Mouse (Mus musculus): ENCODE data around the gene Nfkbie.

The Nfkbie gene

DNA sequence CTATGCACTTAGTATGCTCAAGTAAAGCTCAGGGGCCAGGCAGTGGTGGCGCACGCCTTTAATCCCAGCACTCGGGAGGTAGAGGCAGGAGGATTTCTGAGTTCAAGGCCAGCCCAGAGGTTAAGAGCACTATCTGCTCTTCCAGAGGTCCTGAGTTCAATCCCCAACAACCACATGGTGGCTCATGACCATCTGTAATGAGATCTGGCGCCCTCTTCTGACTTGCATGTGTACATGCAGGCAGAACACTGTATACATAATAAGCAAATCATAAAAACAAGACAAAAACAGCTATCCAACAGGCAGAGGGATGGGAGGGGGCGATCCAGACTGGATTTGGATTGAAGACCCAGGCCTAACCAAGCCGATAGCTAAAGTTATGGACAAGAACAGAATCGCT lies 23.3 kb downstream of the Nfkbie start:
- no peak for DNase-seq (ENCODE audit: extremely low spot score, low read depth, low spot score)

DNA sequence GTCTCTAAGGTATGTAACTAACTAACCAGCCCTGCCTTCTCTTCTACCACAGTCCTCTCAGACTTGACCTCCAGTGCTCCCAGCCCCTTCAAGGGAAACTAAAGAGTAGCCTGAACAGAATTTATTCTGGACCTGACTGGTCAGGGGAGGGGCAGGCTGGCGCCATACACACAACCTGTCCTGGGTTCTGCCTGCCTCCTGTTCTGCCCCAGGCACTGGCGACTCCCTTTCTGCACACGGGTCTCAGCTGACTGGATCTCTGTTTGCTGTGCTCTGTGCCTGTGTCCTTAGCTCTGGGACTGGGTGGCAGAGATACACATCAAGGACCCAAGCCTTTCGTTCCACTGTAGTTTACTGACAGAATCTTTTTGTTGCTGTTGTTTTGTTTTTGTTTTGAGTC lies 24.1 kb downstream of the Nfkbie start:
- DNase-seq (ENCODE audit: extremely low spot score, low read depth, low spot score), result no peak

DNA sequence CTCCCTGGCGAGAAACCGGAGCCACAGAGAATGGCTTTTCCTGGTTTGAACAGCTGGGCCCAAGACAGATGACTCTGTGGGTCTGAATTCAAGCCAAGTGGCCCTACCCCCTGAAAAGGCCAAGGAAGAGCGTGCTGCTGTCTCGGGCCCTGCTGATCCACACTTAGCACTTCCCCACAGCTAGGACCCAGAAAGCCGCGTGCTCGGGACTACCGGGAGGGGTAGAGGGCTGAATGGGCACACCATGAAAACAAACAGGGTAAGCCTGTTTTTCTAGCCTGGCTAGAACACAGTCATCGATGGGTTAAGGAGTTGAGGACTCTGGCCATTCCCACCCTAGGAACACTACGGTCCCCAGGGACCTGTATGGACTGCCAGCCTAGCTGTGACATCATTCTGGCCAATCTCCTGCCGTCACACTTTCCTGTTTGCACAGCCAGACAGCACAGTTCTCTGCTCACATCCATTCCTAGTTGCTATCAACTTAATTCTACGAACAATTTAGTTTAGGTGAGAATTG lies 25.5 kb downstream of the Nfkbie start:
- no peak for DNase-seq (ENCODE audit: extremely low spot score, low read depth, low spot score)

DNA sequence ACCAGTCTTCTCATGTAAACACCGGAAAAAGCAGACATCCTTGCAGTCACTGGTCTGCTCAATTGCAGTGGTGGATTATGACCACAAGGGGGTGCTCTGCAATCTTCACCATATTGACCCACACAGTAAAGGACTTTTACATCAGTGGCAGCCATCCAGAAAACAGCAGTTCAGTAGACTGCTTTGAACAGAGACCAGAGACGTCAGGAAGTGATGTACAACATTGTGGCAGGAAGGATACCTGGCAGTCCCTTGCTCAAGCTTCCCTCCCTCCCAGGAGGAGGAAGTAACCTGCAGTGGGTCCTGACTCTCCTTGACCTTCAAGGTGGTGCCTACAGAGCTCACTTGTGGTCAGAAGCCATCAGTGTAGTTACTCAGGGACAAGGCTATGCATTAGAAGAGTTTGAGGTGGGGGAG lies 26.1 kb downstream of the Nfkbie start:
- DNase-seq (ENCODE audit: extremely low spot score, low read depth, low spot score), result no peak

DNA sequence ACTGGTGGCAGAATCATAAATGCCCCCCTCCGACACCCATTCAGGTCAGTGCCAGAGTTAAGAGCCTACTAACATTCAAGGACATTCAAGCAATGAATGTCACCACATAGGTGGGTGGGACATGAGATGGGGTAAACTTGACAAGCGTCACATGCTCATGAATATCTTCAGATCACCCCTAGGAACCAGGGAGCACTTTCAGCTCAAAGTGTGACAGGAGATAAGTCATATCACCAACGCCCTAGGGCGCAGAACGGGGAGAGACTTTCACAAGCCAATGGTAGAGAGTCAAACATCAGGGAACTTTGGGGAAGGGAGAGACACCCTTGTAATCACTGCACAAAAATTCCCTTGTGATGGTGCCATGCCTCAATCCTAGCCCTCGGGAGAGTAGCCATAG lies 26.7 kb downstream of the Nfkbie start:
- no peak for DNase-seq (ENCODE audit: extremely low spot score, low read depth, low spot score)

DNA sequence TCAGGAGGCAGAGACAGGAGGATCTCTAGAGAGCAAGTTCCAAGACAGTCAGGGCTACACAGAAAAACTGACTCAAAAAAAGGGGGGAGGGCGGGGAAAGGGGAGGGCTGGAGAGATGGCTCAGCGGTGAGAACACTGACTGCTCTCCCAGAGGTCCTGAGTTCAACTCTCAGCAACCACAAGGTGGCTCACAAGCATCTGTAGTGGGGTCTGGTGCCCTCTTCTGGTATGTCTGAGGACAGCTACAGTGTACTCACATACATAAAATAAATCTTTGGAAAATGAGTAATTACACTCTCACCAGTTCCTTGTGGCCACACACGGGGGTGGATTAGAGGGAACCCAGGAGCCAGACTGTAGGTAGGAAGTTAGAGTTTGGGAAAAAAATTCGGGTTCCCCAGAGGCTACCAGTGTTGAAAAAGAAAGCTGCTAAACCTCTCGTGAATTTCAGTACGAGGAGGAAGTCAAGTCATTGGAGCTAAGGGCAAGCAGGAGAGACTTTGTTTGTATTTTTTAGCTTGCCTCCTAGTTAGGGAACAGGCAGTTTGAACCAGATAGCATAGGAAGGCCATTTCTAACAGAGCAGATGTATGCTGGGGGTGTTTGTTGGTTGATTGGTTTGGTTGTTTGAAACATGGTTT lies 27.3 kb downstream of the Nfkbie start:
- DNase-seq (ENCODE audit: extremely low spot score, low read depth, low spot score), result no peak

DNA sequence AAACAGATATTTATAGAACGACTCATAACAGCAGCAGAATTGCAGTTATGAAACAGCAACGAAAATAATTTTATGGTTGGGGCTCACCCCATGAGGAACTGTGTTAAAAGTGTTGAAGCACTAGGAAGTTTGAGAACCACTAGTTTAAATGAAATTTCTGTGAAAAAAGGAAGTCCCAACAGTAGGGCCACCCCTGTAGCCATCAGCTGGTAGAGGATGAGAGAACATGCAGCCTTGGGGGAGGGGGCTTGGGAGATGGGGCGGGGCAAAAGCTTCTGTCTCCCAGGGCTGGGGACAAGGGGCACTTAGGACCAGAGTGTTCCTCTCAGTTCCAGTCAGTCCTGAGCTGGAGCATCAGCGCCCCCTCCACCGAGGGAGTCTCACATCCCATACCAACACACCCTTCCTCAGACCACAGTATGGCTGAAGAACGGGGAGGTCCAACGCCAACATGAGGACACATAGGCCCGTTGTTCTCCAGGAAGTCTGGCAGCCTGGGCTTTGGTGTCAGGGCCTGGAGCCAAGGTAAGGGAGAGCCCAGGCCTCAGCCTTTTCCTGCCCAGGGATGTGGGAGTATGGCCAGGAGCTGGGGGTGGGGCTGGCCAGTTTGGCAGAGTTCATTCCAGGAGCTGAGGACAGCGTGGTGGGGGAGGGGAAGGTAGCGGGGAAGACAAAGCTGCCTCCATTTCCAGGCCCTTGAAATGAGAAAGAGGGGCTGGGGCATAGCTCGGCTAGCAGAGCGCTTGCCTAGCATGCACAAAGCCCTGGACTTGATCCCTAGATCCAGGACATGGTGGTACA lies 28.8 kb downstream of the Nfkbie start:
- no peak for DNase-seq (ENCODE audit: extremely low spot score, low read depth, low spot score)

DNA sequence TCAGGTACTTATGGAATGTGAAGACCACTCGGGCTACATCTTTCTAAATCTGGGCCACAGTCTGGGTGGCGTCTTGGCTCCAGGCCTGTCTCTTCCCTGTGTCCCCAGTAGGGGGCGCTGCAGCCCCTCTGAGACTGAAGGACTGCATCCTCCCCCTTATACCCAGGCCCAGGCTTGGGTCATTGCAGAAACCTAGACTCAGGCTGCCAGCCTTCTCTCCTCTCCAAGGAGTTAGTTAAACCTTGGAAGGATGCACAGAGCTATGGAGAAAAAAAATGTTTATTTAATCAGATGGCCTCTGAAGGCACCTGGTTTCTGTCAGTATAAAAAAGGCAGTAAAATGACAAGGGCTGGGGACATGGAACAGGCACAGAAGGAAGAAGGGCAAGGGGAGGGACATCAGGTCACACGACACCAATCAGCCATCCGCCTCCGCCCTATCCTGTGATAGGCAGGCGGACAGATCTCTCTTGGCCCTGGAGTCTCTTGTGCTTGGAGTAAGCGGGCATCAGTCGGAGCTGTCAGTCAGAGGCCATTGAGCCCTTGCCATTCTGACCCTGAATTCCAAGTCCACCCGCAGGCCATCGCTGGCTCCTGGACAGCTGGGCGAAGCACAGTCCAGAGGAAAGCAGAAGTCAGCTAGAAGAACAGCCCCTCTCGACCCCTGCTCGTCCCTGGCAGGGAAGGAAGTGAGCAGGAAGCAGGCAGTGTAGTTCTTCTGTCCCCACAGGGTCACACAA lies 29.6 kb downstream of the Nfkbie start:
- no peak for DNase-seq (ENCODE audit: extremely low spot score, low read depth, low spot score)

DNA sequence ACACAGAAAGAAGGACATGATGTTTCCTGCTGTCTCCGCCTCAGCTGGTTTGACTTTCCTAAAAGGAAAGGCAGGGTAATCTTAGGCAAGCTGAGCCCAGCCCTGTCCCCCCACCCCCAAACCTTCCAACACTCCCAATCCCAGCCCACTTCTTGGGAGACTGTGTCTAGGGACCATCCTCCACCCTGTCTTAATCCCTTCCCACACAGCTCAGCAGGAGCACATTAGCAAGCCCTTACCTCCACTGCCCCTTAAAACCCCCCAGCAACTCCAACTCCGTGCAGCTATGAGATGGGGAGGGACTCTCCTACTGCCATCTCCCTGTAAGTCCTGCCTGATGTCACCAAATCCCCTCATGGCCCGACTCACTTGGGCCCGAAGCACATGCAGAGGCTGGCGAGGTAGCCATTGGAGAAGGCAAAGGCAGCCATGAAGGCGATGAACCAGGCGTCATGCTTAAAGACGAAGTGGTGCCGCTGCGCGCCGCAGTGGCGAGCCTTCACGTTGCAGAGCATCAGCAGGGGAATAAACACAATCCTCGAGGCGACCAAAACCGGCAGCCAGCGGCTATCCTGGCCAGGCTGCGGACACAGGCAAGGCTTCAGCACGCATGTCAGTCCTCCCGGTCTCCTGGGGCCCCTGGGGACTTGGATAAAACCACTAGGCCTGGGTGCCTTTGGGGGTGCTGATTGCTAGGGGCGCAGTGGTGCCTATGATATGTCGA lies 30.4 kb downstream of the Nfkbie start:
- no peak for DNase-seq (ENCODE audit: extremely low spot score, low read depth, low spot score)

DNA sequence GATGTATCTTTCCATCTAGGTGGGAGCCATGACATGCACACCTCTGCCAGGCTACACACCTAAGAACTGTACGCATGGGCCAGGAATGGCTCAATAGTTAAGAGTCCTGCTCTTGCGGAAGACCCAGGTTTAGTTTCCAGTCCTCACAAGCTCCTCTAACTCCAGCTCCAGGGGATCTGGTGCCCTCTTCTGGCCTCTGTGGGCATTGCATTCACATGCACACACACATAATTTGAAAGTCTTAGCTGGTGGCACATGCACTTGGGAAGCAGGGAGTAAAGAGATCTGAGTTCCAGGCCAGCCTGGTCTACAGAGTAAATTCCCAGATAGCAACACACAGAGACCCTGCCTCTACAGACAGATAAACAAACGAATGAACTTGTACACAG lies 30.9 kb downstream of the Nfkbie start:
- no peak for DNase-seq (ENCODE audit: extremely low spot score, low read depth, low spot score)

DNA sequence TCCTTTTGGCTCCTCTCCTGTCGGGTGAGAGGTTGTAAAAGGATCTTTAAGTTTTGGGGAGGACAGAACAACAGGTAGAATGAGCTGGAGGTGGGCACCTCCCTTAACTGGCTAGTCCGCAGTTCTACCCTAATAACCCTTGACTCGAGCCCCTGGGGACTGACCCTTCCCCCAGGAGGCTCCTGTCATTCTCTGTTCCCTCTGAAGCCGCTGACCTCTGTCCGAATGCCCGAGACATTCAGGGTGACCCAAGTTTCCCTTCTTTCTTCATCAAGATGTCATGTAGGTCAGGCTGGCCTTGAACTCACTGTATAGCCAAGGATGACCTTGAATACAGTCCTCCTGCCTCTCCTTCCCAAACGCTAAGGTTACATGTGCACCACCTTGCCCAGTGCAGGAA lies 32.9 kb downstream of the Nfkbie start:
- no peak for DNase-seq (ENCODE audit: extremely low spot score, low read depth, low spot score)

DNA sequence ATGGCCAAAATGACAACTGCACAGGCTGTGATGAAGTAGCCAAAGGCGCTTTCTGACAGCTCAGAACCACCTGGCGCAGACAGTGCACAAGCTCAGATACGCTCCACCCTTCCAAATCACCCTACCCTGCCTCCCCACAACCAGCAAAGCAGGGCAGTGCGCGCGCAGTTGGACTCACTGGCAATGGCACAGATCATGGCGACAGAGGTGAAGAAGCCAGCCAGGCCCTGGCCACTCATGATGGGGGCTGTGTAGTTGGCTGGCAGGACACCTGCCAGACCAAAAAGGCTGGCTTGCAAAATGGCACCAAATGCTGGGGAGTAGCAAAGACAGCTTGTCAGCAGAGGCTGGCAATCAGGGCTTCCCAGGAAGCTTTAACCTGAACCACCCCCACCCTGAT lies 33.7 kb downstream of the Nfkbie start:
- no peak for DNase-seq (ENCODE audit: extremely low spot score, low read depth, low spot score)

DNA sequence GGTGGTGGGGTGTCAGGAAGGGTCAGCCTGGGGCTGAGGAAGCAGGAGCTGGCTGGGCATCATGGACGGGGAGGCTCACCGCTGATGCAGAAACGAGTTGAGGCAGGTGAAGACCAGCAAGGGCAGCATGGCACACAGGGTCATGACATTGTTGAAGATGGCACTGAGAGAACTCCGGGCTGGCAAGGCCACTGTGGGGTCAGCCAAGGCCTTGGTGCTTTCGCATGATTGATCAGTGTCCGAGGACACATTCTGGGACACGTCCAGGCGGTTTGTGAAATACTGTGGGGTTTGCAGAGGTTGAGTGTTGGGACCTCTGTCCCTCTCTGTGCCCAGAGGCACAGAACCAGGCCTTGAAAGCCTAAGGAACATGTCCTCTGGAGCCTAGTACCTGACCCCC lies 34.3 kb downstream of the Nfkbie start:
- DNase-seq (ENCODE audit: extremely low spot score, low read depth, low spot score), result no peak

DNA sequence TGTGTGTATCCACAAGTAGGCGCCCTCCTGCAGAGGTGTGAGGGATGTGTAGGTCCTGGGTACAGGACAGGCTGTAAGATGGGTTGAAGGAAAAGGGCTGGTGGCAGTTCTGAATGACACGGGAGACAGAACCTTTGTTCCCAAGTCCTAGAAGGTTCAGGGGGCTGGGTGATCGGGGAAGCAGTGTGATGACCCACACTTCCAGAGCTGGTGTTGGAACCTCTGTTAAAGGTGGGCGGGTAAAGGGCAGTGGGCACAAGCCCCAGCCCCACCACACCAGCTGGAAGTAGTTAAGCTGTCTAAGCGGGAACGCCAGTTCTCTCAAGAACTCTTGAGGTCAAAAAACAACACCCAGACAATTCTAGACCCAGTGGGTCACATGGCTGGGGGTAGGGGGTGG lies 34.9 kb downstream of the Nfkbie start:
- DNase-seq (ENCODE audit: extremely low spot score, low read depth, low spot score), result no peak

DNA sequence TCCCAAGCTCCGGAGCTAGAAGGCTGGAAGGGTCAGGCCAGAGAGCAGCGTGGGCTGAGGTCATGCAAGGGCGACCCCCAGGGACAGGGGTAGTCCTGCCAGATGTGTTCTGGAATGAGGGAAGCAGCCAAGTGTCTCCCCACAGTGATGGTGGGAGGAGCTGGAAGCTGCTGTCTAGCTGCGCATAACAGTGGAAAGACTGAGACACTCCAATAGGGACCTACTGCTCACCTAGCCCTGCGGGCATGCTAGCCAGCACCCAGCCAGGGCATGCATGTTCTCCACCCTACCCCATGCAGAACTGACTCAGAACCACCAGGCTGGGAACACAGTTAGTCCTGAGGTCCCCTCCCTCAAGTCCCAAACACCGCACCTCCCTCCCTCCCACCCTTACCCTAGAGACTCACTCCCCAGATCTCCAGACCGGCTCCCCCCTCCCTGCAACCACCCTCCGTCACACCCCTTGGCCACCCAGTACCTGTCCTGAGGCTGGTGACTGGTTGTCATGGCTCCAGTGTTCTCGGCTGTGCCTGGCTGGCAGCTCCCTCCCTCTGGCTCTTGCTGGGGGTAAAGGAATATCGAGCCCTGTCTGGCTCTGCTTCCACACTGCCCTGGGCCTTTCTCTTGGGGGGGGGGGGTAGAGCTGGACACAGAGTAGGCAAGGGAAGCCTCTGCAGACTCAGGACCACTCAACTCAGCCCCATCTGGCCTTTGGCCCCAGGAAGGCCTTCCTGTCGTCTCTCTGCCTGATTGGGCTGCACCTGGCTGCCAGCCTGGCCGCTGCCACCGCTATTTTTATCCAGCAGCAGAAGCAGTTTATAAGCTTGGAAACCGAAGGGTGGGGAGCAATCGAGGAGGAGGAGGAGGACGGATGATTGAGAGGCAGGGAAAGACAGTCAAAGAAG lies 36.5 kb downstream of the Nfkbie start:
- no peak for DNase-seq (ENCODE audit: extremely low spot score, low read depth, low spot score)

DNA sequence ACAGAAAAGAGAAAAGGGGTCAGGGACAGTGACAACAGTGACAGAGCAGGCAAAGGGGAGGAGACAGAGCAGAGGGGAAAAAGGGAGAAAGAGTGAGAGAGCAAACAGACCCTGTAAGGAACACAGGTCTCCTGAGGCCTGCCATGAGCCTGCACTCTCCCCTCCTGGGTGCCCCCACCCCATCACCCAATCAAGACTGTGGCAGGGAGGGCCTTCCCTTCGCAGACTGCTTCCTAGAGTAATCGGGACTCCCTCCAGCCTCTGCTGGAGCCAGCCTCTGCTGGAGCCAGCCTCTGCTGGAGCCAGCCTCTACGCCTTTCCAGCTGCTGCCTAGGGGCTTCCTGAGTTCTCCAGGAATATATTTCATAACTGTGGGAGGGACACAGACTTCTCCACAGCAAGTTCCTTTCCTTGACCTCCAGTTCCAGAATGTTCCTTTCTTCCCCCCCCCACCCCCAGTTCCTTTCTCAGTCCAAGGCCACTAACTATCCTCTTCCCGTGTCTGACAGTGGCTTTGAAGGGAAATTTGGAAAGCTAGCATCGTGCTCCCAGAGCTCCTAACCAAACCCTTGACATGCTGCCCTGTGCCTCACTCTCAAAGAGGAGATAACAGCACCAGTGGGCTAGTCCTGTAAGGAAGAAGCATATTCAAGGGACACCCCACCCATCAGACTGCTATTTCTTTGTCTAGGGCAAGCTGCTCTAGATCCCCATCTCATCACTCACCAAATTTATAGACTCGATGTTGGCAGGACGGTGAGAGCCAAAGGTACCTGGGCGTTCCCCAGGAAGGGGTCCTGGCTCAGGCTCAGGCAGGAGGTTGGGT lies 37.3 kb downstream of the Nfkbie start:
- no peak for DNase-seq (ENCODE audit: extremely low spot score, low read depth, low spot score)

DNA sequence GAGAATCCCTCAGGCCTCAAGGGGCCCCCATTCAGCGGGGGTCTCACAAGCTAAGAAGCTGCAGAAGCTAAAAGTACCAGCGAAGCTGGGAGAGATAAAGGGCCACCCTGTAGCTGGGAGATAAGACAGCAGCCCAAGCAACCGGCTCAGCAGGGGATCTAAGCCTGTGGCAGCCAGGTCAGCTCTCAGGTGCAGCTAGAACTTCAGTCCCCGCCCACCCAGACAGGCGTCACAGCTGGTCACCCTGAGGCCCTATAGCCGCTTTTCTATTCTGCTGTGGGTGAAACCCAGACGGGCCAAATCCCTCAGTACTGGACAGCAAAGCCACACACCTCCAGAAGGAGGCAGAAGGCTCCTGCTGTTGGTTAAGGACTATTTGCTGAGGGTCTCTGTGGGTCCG lies 38.0 kb downstream of the Nfkbie start:
- DNase-seq (ENCODE audit: extremely low spot score, low read depth, low spot score), result no peak

DNA sequence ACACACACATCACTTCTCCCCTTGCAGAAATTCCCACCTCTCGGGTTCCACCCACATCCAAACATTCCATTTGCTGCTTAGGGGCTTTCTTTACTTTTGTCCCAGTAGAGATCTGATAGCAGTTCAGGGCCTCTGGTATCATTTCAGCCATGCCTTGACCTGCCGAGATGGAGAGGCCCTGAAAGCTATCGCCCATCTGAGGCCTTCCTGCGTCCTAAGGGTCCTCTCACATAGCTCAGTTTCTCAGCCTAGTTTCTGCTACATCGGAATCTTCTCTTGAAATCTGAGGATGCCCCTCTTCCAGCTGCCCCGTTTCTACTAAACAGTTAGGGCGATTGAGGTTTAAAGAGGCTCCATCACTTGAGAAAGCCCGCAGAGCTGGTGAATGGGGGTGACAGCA lies 38.7 kb downstream of the Nfkbie start:
- no peak for DNase-seq (ENCODE audit: extremely low spot score, low read depth, low spot score)
